Mouse (Mus musculus) embryonic fibroblast, embryonic 13.5 days (primary cell): Measurements from ENCODE around the gene Spg7. TPM values are rescaled to one million over a fixed set of nuclear protein-coding genes. Genes with fewer than 3 reads are reported as not detected.
A peak's percentile ranks its signal among the peaks of the same experiment; 100 is the strongest.

Experiments used
- H3K27ac ChIP-seq: 2 replicates; pipeline ENCODE4 v1.5.1; 2012; ENCODE audit warnings: low read length, control low read depth, inconsistent platforms; ENCODE audit not compliant: insufficient read depth
- H3K4me1 ChIP-seq: 2 replicates; pipeline ENCODE4 v1.6.1; 2011; ENCODE audit warnings: low read length; ENCODE audit not compliant: control insufficient read depth, insufficient read depth
- H3K4me3 ChIP-seq: 2 replicates; pipeline ENCODE4 v1.5.1; 2011; ENCODE audit warnings: mild to moderate bottlenecking, control low read depth, low read length; ENCODE audit not compliant: insufficient read depth
- CTCF ChIP-seq: IDR thresholded peaks from 2 replicates; pipeline ENCODE4 v1.5.1; 2011; ENCODE audit warnings: mild to moderate bottlenecking, control low read depth, low read length, moderate library complexity, borderline replicate concordance; ENCODE audit not compliant: insufficient read depth
- POLR2A ChIP-seq: IDR thresholded peaks from 2 replicates; pipeline ENCODE4 v1.6.1; 2011; ENCODE audit warnings: low read depth, mild to moderate bottlenecking, control low read depth, low read length, moderate library complexity
- polyA plus RNA-seq: library from polyadenylated mRNA; stranded (reverse); fragments of >200 nt; gene quantifications from 2 replicates; pipeline ENCODE4 v1.2.4, GENCODE M21; 2011; ENCODE audit warnings: low read depth; ENCODE audit not compliant: missing spikeins, insufficient read length

Spg7 gene
- polyA plus RNA-seq = 52.4 and 80.7 TPM in 2 replicates

DNA sequence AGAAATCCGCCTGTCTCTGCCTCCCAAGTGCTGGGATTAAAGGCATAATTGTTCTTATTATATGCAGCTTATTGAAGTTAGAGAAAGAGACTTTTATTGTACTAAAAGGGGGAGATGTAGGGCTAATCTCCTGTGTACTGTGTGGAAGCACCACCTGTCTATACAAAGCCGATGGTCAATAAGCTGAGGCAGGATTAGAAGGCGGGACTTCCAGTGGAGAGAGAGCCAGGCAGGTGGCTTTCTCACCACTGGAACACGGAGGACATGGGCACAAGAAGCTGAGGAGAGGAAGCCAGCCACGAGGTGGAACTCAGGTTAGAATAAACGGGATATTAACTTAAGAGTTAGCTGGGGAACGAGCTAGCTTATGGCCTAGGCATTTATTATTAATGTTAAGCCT is at the start of gene Spg7:
Gene Spg7, plus strand, starts transcription at position 222 of the 400 bp plus-strand sequence.
- Histone ChIP-seq H3K4me3 (no peak within 1 kb of the TSS), H3K27ac (no peak within 1 kb of the TSS), H3K4me1 (peaks cover 7% of the 10 kb centered on the region; the same call in 1 of the 2 replicates)
- no peak for TF ChIP-seq POLR2A

DNA sequence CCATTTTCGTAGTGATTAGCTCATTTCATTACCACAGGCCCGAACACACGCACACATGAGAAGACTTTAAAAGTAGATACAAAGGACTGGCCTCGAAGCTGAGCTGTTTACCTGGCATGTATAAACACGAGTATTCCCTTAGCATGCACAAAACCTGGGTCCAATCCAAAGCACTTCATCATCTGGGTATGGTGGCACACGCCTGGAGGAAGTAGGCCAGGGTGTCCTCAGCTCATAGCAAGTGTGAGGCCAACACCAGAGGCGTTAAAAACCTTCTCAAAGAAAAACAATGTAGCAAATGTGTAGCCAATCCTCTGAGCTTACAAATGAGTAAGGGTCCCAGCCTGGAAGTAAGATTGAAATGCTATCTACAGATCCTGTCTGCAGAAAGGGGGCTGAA is 48.3 kb upstream of the Spg7 start:
- Histone ChIP-seq H3K27ac (no peak overlapping the region), H3K4me1 (peaks cover 12% of the 10 kb centered on the region), H3K4me3 (no peak overlapping the region)
- TF ChIP-seq POLR2A (no peak), CTCF (no peak)

DNA sequence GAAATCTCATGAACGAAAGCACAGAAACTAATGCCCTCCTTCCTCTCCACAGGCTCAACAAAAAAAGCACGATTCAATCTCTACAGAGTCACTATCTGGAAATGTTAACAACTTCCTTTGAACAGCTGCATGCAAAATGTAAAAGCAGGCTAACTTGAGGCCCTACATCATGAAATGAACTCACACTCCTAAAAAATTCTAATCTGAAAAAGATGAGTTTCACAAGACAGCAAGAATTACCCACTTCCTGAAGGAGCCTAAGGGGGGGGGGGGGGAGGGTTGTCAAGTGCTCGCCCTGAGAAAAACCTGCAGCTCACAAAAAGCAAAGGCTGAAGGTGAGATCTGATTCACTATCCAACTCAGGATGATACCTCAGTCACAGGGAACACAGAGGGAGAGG is 47.7 kb upstream of the Spg7 start:
- Histone ChIP-seq H3K4me3 (no peak overlapping the region), H3K4me1 (peaks cover 12% of the 10 kb centered on the region), H3K27ac (no peak overlapping the region)
- TF ChIP-seq POLR2A (no peak), CTCF (no peak)

DNA sequence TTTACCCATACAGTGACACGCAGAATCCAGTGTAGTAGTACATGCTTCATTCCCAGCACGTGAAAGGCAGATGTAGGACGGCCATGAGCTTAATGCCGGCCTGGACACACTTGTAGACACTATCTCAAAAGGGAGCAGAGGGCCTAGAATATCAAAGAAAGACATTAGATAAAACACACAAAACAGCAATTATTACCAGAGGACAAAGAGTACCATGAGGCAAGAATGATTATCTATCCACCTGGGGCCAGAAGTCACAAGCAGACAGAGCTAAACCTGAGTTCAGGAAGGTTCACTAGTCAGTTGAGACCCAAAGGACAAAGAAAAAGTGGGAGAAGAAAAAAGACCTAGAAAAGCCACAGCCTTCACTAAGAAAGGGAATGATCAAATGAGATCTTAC is 45.6 kb upstream of the Spg7 start:
- TF ChIP-seq POLR2A (no peak), CTCF (no peak)
- H3K27ac ChIP-seq = no peak overlapping the region
- no peak overlapping the region for H3K4me3 ChIP-seq
- H3K4me1 ChIP-seq = peaks cover 24% of the 10 kb centered on the region

DNA sequence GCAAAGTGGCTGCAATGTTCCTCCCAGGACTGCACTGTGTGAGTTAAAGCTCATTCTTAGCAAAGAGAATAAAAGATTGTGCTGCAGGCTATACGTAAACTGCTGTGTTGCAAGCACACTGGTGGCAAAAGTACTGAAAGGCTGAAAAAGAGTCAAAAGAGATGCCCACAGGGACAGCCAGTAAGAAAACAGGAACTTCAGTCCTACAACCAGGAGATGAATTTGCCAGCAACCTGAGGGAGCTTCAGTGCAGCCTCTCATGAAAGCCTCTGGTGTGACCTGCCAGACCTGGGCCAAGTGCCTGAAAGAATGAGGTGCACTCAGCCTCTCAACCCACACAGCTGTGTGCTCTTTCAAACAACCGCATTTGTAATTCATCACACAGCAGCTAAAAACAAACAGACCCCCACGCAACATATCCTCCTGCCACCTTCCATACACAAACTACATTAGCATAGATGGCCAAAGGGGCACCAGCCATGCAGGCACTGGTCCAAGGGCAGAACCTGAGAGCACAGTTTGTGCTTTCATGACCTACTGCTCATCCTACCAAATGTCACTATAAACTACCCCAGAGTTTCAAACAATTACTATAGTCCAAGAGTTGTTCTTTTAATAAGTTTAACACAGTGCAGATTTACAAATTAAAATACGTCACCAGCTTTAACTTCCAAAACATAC is 44.1 kb upstream of the Spg7 start:
- TF ChIP-seq POLR2A (no peak), CTCF (no peak)
- H3K4me1 ChIP-seq = peaks cover 29% of the 10 kb centered on the region
- H3K4me3 ChIP-seq = no peak overlapping the region
- no peak overlapping the region for H3K27ac ChIP-seq

DNA sequence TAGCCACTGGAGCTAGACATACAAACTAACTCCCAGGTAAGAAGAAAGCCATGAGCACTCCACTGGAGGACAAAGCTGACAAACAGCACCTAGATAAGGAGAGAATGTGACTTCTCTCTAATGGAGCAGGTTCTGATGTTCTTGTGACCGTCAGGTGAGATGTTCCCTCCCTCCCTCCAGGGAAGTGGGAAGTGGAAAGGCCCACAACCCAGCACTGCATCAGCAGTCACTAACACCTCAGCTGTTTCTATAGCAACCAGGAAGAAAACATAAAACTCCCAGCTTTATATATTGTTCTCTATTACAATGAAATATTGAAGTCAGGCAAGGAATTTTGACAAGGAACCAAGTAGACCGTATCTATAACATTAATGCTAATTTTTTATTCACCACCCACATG is 42.7 kb upstream of the Spg7 start:
- no peak overlapping the region for H3K4me3 ChIP-seq
- TF ChIP-seq CTCF (no peak), POLR2A (no peak)
- H3K27ac ChIP-seq = no peak overlapping the region
- peaks cover 24% of the 10 kb centered on the region for H3K4me1 ChIP-seq

DNA sequence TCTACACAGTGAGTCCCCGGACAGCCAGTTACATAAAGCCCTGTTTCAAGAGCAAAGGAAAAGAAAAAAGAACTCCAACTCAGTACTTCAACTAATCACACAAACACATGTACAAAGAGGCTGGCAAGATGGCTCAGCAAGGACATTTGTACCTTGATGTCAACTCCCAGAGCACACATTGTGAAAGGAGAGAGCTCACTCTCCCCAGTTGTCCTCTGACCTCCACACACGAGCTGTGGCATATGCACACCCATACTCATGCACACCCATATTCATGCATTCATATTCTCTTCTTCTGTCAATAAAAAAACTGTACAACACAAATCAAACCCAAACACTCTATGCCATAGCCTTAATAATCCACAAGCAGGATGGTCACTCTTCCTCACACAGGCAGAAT is 41.9 kb upstream of the Spg7 start:
- Histone ChIP-seq H3K27ac (peak overlapping the region; percentile 2; the same call in 1 of the 2 replicates), H3K4me3 (no peak overlapping the region), H3K4me1 (peaks cover 25% of the 10 kb centered on the region)
- TF ChIP-seq POLR2A = no peak
- TF ChIP-seq CTCF = no peak

DNA sequence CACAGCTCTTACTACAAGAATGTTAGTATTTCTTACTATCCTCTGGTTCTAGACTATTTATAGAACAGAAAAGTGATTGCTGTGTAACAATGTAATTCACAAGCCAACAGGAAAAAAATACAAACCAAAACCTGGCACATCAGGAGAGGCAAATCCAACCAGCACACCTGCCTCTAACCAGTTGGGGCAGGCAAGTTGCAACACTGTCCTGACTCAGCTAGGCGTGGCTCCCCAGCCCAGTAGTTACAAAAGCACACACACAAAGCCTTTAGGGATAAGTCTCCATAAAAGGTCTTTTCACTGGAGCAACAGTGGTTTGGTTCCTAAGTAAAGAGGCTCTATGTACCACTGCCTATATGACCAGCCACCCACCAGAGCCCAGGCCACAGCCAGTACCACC is 41.5 kb upstream of the Spg7 start:
- H3K4me1 ChIP-seq = peaks cover 24% of the 10 kb centered on the region
- no peak for TF ChIP-seq CTCF
- TF ChIP-seq POLR2A = no peak
- H3K4me3 ChIP-seq = no peak overlapping the region
- H3K27ac ChIP-seq = peak overlapping the region; percentile 74

DNA sequence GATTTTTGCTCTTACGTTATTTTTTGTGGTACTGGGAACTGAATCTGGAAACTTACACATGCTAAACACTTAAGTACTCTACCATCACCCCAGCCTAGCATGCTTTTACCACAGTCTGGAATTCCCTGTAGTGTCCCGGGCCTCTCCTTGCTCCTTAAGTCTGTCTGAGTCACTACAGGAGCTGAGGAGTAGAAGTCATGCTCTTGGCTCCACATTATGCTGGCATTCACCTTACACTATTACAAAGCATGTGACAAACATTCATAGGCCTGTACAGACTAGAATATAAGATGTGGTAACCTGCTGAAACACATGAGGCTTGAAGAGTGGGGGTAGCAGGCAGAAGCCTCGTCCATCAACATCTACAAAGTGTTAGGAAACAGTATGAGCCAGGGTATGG is 40.0 kb upstream of the Spg7 start:
- no peak overlapping the region for H3K4me3 ChIP-seq
- TF ChIP-seq POLR2A (no peak), CTCF (no peak)
- H3K27ac ChIP-seq = peak overlapping the region; percentile 79
- H3K4me1 ChIP-seq = peaks cover 23% of the 10 kb centered on the region

DNA sequence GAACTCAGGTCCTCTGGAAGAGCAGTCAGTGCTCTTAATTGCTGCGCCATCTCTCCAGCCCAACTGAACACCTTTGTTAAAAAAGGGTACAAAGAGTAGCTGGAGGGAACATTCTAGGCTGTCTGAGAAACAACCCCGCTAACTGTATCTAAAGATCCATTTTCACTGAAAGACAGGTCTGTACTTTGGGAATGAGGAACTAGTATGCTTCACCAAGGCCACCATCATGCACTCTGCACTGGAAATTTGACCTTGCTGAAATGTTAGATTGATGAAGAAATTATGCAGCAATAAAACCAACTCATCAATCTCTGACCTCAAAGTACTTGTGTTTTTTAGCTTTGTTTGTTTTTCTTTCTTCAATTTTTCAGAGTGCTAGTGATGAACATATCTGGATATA is 38.5 kb upstream of the Spg7 start:
- Histone ChIP-seq H3K4me1 (peaks cover 31% of the 10 kb centered on the region), H3K27ac (no peak overlapping the region), H3K4me3 (no peak overlapping the region)
- TF ChIP-seq CTCF (no peak), POLR2A (no peak)
